Mouse (Mus musculus) kidney, adult 8-10 months (tissue): ENCODE results near the gene Bpgm.

Experiments
- DNase-seq, 2 experiments: peaks; one replicate each; pipeline ENCODE4 v3.0.0; 2022

Gene Bpgm

DNA sequence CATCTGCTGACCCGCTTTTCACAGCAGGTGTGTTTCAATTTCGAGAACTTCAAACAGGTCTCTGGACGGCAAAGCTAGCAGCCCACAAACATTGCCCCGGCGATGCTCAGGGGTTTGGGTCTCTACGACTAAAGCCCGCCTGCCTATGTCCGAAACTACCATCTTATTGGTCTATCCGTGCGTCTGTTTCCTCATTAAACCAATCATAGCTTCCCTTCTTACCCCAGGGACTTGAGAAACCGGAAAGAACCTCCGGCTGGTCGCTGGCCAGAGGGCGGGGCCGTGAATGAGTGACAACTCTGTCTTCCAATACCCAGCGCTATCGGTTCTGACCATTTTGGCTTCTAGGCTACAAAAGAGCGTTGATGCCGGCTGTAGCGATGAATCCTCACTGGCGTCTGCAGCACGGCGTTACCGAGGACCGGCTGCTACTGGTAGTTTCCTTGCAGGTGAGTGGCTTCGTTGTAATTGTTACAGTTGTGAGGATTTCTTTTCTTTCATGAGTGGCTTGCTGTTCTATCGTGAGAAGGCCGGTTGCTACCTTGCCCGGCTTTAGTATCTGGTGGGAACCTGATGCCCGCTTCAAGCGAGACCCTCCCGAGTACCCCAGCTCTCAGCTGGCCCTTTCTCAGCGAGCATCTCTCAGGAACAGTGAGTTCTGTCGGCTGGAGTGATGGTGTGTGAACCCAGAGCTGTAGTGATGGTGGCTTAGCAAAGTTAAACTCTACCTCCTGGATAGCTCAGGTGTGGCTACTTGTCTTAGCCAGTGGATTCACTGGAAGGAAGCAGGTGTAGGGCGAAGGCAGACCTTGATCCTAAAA is at the start of gene Bpgm:
Gene Bpgm, plus strand, starts transcription at position 234 of the 821 bp plus-strand sequence.
- DNase-seq = peak; percentile 99 to 100

DNA sequence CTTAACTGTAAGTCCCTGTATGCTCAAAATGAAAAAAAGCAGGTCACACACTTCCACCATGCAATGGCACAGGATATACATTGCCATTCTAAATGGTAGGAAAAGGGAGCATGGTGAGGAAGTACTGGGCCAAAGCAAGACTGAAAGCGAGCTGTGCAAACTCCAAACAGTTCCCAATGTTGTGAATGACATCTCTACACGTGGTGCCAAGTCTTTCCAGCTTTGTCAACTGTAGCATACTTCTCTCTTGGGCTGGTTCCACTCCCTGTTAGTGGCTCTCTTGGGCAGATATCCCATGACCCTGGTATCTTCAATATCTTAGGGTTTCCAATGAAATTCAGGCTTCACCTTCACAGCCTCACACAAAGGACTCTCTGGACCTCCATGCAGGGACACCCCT is 37.0 kb upstream of the Bpgm start:
- no peak for DNase-seq

DNA sequence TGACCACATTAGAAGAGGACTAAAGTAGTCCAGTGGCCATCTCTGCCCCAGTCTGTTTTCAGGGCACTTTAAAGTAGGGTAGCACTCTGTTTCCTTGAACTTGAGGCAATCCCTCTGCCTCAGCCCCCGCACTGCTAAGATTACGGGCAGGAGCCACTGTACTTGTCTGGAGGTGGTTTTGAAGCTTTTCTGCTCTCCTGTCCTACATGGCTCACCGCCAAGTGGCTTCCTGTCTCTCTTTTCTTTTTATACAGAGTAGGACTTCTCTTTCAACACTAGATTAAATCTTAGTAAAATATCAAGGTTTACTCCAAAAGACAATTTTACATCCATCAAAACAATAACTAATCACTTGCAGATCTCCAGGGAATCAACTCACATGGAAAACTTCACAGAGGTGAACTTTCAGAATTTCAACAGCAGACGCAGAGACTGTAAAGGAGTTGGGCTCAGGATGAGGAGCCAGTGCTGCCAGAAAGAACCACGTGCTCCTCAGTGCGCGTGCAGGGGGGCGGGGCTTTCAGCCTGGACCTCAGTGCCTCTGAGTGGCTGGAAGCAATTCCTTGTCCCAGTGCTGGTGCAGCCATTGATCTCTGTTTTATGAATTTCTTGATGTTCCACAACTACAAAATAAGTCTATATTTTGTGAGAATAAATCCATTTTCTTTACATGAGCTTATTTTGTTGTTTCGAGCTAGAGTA is 34.3 kb upstream of the Bpgm start:
- no peak for DNase-seq

DNA sequence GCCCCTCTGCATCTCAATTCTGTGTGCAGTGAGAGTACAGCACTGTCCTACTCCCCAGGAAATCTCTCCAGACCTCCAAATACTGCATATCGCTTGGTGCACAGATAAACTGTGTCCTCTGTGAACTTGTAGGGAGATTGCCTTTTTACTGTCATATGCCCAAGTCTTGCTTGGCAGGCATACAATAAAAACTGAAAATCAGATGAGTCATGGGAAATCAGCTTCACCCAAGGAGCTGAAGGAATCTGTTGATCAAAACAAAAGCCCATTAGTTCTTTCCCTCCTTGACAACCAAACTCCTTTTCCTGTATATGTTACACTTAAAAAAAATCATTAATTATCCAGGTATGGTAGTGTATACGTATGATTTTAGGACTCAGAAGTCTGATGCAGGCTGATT is 32.2 kb upstream of the Bpgm start:
- DNase-seq = peak in 1 of 2 experiments; percentile 7

DNA sequence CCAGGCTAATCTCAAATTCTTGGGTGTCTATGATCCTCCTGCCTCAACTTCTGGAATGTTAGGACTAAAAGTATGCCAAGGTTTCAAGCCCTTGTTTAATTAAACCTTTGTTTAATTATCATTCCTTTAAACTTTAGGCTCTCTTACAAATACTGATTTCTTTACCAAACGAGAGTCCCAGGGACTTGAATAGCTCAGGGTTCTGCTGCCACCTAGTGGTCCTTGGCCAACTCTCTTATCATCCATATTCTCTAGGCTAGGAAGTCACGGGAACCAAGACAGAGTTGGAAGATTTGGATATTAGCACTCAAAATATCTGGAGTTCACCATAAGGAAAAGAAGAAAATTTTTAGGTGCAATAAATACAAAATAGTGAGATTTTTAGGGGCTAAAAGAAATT is 28.0 kb upstream of the Bpgm start:
- peak; percentile 53 to 81 for DNase-seq

DNA sequence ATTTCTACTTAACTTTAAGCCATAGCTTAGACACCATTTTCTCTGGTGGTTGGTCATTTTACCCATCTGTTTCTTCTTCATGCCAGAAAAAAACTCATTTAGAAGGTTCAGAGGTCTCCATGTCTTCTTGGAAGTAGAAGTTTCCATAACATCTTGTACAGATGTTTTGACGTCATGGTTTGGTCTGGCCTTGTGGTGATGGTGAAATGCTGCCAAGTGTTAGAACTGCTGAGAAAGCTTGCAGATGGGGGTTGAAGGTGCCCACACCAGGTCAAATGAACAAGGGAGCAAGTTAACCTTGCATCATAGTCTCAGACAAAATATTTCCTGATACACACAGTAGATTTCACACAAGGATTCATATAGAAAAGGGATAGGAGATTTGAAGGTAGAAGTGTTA is 27.3 kb upstream of the Bpgm start:
- no peak for DNase-seq

DNA sequence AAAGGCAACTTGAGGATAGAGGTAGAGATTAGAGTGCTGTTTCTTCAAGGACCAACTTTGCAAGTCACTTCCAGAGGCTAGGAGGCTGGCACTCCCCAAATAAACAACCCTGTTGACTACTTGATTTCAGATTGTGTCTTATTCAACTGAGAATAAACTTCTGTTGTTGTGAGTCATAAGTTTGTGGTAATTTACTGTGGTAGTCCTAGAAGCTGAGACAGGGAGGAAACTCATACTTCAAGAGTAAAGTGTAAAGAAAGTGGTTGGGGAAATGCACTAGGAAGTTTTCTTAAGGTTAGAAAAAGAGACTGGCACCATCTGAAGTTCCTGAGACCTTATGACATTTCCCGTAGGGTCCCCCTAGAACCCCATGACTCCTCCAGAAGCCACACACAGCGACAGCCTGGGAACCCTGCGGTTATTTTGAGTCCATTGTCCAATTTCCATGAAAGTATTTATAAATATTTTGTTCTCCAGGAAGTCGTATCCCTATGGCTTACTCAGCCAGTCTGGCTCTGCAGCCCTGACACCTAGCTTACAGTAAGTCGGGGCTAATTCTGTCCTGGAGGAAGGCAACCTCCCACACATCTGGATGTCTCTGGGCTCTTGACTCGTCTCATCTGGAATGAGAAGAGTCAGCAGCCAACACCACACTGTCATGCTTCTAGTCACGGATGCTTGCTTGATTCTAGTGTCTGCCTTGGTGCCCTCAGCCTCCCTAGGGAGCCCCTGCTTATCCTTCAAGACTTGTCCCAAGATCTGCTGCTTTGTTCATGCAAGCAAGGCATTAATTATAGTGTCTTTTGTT is 22.8 kb upstream of the Bpgm start:
- no peak for DNase-seq

DNA sequence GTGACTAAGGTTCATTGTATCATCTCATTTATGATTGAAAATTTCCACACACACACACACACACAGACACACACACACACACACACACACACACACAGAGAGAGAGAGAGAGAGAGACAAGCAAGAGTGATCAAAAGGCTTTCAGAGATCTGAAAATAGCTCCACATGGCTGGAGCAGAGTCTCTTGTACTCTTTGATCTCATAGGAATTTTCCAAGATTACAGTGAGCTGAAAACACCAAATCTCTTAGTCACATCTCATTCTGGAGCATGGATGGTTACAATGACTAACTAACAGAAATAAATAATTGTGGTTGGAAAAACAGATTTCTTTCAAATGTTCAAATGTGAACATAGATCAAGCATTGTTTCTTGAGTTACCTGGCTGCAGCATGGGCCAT is 16.6 kb upstream of the Bpgm start:
- DNase-seq = no peak

DNA sequence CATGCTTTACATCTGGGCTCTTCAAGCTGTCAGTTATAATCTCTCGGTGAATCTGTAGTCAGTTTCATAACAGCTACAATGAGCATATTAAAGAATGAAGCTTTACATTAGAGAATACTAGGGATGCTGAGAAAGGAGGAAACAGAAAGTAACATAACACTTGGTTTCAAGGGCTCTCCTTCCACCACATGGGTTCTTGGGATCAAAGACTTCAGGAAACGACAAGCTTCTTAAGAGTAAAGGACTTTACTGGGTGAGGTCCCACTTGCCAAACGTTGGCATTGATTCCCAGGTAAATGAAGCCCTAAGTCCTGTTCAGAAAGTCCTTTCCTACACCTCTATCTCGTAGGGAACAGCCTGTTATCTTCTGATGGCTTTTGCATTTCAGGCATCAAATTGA is 15.4 kb upstream of the Bpgm start:
- DNase-seq = no peak

DNA sequence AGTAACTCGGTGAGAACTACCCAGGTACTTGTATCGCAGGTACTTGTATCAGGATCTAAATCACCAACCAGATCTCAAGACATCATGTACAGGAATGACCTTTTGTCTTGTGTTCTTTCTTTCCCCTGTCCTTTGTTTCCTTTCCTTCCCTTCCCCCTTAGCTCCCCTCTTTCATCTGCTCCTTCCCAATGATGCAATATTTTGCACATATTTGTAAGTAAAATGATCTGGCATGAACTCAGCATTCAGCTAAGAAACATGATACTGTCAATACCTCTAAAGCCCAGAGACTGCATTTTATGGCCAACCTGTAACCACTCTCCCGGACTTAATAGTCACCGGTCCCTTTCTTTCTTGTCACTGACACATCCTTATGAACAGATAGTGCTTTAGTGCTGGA is 12.4 kb upstream of the Bpgm start:
- no peak for DNase-seq

DNA sequence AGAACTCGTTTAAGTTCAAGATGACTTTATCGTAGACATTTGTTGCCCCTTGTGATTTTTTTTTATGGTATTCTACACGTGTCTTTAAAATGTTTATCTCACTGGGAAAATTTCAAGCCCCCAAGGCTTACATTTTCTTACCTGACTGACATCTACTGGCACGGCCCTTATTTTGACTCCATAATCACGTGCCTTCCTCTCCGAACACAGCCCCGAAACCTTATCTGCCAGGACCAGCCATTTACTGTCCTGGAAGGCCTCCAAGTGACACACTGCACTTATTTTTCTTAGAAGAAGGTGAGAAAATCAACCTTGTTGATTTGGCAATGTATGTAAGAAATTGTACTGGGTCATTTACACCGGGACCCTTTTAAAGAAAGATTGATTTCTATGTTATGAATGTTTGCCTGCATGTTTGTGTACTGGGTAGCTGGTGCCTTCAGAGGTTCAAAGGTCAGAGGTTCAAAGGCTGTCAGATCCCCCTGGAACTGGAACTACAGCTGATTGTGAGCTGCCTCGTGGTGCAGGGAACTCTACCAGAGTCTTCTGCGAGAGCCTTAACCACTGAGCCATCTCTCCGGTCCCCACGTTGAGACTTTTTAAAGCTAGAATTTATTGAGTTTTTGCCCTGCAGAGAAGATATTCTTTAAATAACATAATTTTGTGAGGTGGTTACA is 4.4 kb upstream of the Bpgm start:
- DNase-seq = no peak

DNA sequence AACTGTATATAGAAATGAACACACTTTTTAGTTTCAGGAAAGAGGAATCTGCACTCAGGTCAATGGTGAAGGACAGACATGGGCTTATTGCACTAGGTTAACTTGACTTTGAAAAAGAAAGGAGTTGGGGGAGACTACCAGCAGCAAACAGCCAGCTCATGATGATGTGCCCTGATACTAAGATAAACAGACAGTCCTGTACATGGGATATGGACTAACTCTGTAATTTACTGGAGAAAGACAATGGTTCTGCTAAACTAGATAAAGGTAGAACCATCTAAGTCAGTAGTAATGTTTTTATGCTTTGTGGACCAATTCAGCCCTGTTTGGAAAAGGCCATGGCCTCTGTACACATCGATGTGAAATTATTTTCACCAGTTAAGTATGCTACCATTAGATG is 2.7 kb upstream of the Bpgm start:
- no peak for DNase-seq

DNA sequence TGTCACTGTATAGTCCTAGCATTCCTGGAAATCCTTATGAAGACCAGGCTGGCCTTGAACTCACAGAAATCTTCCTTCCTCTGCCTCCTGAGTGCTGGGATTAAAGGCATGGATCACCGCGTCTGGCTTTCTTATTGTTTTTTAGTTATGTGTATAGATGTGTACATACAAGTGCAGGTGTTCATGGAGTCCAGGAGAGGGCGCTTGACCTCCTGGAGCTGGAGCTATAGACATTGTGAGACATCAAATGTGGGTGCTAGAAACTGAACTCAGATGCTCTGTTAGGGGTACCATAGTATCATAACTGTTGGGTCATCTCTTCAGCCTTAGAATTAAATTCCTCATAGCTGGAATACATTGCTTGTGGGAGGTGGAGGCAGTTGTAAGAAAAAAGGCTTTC is 2.0 kb upstream of the Bpgm start:
- no peak for DNase-seq

DNA sequence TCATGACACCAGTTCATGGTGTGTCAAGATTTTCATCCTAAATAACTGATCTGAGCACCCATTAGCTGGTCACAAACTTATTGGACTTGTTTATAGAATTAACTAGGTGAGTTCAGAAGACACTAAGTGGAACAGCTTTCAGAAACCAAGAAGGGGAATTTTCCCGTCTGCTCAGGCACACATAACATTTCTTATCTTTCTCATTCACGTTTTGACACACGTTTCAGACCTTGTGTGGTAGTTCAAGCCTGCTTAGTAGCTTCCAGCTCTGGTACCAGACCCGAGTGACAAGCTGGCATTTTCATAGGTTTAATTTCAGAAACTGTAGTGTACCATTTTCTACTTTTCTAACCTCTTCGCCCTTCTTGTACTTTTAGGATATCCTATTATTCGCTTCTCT is 616 bp upstream of the Bpgm start:
- no peak for DNase-seq

DNA sequence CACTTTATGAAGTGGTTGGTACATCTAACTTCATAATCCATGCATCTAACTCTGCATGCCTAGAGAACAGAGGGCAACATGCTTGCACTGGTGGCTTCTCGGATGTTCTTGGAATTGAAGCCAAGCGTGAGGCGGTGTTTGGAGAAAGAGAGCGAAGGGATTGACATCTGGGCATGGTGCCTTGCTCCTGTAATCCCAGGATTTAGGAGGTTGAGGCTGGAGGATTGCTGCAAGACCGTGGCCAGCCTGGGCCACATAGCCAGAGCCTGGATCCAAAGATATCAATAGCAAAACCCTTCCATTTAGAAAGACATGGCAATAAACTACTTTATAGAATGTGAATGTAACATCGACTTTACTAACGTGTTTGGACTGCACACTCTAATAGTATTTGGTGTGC is 2.0 kb downstream of the Bpgm start:
- DNase-seq = peak in 1 of 2 experiments; percentile 11

DNA sequence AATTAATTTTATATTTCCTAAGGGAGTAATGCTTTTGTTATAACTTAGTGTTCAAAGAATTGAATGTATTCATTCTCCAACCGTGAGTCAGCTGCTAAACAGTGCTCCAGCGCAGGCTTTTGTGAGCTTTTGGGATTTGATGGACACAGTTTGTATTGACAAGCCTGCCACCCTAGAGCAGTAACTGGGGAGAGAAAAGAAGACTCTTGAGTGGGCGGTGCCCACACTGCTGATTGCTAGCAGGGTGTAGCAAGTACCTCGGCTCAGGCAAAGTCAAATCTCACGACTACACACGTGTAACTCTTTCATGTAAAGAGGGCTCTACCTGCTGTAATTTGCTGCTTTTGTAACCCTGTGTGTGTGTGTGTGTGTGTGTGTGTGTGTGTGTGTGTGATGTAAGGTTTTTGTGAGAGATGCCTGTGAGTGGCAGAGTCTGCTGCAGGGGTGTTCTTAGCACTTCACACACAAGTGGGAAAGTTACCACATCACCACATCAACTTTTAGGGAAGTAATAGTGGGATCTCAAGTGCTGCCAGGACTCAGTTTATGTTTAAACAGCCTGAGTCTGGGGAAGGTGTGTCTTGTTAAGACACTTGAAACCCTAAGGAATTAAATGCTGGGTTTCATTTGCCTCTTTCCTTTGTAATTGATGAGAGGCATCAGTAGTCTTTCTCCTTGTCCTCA is 2.8 kb downstream of the Bpgm start:
- peak in 1 of 2 experiments; percentile 15 for DNase-seq

DNA sequence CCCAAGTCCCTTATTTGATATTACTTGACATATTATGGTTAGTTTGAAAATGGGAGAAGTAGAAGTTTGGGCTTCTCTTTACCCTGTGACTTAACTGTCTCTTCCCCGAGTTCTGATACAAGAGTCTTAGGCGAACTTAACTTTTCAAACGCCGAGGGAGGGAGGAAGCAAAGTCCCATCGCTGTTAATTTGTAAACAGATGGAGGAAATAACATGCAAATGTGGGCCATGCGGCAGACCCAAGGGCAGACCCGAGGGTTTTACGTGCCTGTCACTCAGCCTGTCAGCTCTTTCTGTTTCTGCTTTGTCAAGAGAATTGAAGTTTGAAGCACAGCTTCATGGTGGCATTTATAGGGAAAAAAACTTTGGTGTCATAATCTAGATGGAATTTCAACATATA is 3.5 kb downstream of the Bpgm start:
- DNase-seq = peak; percentile 78 to 82

DNA sequence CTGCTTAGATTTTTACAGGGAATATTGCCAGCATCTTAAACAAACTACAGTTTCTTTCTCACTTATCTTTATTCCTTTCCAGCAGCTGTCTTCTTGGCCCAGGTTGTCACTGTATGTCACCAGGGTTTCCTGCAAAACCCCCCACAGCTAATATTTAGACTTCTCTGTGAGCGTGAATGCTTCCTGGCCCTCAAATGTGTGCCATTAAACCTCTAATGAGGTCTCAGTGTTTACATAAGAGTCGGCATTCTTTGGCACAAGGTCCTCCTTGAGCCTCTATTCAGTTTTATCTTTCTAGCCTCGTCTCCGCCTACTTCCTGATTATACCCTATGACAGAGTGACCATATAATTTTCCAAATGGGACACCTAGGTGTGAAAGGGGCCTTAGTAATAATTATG is 4.7 kb downstream of the Bpgm start:
- DNase-seq = no peak

DNA sequence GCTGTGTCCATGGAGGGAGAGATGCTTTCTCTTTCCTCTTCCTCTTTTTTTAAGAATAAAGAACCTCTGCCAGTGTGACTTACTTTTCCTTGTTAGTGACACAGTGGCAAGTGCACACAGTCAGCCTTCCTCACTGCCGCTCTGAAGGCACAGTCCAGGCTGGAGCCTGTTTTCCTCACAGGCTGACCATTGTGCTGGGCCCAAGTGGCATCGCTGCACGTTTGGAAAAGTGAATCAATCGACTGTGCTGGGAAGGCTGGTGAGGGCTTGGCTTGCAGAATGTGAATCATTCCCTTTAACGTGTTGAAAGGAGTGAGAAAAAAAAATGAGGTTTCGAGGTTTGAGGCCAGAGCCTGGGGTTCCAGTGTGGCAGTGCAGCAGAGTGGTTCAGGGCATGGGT is 5.3 kb downstream of the Bpgm start:
- no peak for DNase-seq

DNA sequence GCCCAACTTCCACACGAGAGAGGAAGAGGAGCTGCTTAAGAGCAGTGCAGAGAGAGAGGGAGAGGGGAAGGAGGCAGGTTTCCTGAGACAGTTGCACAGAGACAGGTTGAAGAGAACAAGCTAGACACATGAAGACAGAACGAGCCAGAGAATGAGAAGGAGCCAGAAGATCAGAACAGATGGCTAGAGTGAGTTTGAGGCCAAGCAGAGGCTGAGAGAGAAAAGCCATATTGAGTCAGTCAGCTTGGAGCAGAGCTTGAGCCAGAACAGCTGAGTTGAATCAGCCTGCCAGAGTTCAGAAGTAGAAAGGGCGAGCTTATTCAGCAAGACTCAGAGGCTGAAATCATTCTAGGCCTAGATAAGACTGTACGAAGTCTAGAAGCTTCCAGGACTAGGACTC is 6.8 kb downstream of the Bpgm start:
- DNase-seq = no peak

DNA sequence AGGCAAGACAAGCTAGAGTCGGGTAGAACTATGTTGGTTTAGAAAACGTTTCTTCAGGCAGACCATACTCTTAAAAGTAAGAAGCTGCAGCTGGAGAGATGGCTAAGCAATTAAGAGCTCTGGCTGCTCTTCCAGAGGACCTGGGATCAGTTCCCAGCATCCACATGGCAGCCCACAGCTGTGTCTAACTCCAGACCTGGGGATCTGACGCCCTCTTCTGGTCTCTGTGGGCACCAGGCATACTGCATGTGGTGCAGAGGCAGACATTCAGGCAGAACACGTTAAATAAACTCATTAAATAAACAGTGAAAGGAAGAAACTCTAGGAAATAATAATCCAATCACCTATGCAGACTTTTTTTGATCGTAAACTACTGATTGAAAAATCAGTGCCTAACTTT is 7.4 kb downstream of the Bpgm start:
- no peak for DNase-seq

DNA sequence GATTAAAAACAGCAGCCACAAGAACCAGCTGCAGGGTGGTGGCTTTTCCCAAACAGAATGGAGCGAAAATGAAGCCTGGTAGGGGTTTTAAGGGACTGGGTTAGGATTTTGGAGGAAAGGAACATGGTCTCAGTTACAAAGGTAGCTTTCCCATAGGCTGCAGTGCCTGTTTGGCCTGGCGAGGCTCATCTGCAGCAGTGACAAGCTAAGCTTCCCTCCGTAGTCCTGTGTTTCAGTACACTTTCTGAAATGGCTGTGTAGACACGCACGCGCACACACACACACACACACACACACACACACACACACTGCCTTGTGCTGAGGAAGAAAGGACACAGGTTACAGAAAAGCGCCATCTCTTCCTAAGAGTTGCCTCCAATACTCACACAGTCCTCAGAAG is 7.8 kb downstream of the Bpgm start:
- DNase-seq = no peak
